Mouse (Mus musculus): ENCODE data around the gene Ist1. TPM values are rescaled to one million over a fixed set of nuclear protein-coding genes. Genes with fewer than 3 reads are reported as not detected.

Ist1 gene
- total RNA-seq, 1 experiment from 2014 or later: 87.7 TPM

GRCm38 (mm10) chr8:109694154-109694553, 1.1 kb upstream of the Ist1 start:
- ATAC-seq (replicated peaks in 1 of 2; ENCODE audit: insufficient read depth in 1 of 2, low FRiP score in 2 of 2, low TSS enrichment in 1 of 2, low read depth in 1 of 2, poor library complexity in 2 of 2, severe bottlenecking in 2 of 2): no peak

DNA sequence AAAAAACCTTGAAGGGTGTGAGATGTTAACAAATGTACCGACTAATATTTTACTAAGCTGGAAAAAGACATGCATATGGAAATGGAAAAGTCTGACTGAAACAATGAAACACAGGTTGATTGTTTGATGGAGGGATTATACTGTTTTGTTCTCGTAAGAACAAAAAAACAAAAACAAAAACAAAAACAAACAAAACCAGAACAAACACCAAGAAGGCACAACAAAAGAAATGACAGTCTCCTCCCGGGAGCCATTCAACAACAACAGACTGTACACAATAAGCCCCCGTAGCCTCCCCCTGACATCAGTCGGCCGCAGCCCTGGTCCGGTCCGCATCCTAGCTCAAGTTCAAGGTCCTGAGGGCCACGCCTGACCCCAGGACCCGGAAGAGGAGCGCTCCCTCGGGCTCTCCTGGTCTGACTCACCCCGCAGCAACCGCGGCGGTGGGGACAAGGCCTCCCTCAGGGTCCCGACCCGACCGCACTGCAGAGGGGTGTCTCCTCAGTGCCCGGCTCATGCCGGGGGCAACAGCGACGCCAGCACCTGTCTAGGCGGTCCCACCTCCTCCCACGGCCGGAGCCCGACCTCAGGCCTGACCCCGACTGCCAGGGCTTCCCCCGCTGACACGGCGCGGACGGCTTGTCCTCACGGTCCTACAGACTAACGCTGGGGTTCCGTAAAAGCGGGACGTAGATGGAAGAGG, 466 bp downstream of the Ist1 start:
- ATAC-seq (replicated peaks in 1 of 2; ENCODE audit: insufficient read depth in 1 of 2, low FRiP score in 2 of 2, low TSS enrichment in 1 of 2, low read depth in 1 of 2, poor library complexity in 2 of 2, severe bottlenecking in 2 of 2): peak; percentile 13 to 36

GRCm38 (mm10) chr8:109691769-109692168, 1.3 kb downstream of the Ist1 start:
- peak; percentile 30 to 44; a peak in 2 of 4 replicates for ATAC-seq (replicated peaks in 1 of 2; ENCODE audit: insufficient read depth in 1 of 2, low FRiP score in 2 of 2, low TSS enrichment in 1 of 2, low read depth in 1 of 2, poor library complexity in 2 of 2, severe bottlenecking in 2 of 2)

DNA sequence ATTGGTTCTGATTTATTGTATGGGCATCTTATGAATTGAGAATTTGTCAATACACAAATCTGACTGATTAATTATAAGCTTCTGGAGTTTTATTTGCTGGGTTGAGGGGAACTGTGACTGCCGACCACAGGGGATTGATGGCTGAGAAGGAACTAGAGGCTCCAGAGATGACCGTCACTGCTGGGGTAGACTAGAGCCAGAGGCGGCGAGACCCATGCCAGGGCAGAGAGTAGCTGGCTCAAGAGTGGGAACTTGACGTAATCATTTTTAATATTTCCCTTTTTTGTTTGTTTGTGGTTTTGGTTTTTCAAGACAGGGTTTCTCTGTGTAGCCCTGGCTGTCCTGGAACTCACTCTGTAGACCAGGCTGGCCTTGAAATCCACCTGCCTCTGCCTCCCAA, 5.8 kb downstream of the Ist1 start:
- ATAC-seq (replicated peaks in 1 of 2; ENCODE audit: insufficient read depth in 1 of 2, low FRiP score in 2 of 2, low TSS enrichment in 1 of 2, low read depth in 1 of 2, poor library complexity in 2 of 2, severe bottlenecking in 2 of 2): no peak; a peak in 1 of 4 replicates

GRCm38 (mm10) chr8:109682120-109682519, 10.9 kb downstream of the Ist1 start:
- ATAC-seq (replicated peaks in 1 of 2; ENCODE audit: insufficient read depth in 1 of 2, low FRiP score in 2 of 2, low TSS enrichment in 1 of 2, low read depth in 1 of 2, poor library complexity in 2 of 2, severe bottlenecking in 2 of 2): peak in 1 of 2 experiments; percentile 48; a peak in 1 of 4 replicates

DNA sequence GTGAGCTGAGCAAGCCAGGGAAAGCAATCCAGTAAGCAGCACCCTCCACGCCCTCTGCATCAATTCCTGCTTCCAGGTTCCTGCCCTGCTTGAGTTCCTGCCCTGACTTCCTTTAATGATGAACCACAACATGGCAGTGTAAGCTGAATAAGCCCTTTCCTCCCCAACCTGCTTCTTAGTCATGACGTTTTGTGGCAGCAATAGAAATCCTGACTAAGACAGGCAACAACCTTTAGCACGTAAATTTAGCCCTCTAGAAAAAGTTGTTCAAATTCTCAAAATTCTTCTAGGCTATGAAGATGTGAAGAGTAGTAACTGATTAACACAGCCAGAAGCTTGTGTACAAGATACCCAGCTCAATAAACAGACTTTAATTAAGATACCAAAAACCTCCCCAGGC, 11.5 kb downstream of the Ist1 start:
- no peak for ATAC-seq (replicated peaks in 1 of 2; ENCODE audit: insufficient read depth in 1 of 2, low FRiP score in 2 of 2, low TSS enrichment in 1 of 2, low read depth in 1 of 2, poor library complexity in 2 of 2, severe bottlenecking in 2 of 2)

GRCm38 (mm10) chr8:109675896-109676643, 17.0 kb downstream of the Ist1 start:
- no peak for ATAC-seq (replicated peaks in 1 of 2; ENCODE audit: insufficient read depth in 1 of 2, low FRiP score in 2 of 2, low TSS enrichment in 1 of 2, low read depth in 1 of 2, poor library complexity in 2 of 2, severe bottlenecking in 2 of 2)

DNA sequence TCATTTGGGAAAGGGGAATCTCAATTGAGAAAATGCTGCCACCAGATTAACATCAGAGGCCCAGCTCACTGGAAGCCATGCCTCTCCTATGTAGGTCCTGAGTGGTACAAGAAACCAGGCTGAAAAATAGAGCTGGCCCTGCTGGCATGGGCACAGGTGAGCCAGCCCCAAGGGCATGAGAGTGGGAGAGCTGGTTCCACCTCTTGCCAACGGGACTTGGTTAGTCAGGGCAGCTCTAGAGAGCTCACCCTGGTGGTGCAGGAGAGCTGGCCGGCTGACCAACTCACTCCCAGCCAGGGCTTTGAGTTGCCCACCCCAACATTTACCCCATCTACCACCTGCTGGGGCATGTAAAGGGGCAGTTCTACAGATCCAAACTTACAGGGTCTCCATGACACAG, 19.5 kb downstream of the Ist1 start:
- ATAC-seq (replicated peaks in 1 of 2; ENCODE audit: insufficient read depth in 1 of 2, low FRiP score in 2 of 2, low TSS enrichment in 1 of 2, low read depth in 1 of 2, poor library complexity in 2 of 2, severe bottlenecking in 2 of 2): no peak

DNA sequence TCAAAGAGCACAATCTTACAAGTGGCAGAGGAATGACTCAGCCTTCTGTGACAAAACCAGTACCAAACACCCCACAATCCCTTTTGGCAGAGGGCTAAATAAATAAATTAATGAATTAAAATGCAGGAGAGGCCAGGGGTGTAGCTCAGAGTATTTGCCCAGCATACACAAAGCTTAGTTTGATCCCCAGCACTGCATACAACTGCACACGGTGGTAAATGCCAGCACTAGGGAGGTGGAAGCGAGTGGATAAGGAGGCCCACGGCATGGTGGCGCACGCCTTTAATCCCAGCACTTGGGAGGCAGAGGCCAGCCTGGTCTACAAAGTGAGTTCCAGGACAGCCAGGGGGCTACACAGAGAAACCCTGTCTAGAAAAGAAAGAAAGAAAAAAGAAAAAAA, 20.4 kb downstream of the Ist1 start:
- no peak for ATAC-seq (replicated peaks in 1 of 2; ENCODE audit: insufficient read depth in 1 of 2, low FRiP score in 2 of 2, low TSS enrichment in 1 of 2, low read depth in 1 of 2, poor library complexity in 2 of 2, severe bottlenecking in 2 of 2)

- no peak for ATAC-seq (replicated peaks in 1 of 2; ENCODE audit: insufficient read depth in 1 of 2, low FRiP score in 2 of 2, low TSS enrichment in 1 of 2, low read depth in 1 of 2, poor library complexity in 2 of 2, severe bottlenecking in 2 of 2)
These were observed 26.4 kb downstream of the Ist1 start for GRCm38 (mm10) chr8:109666616-109667015.

GRCm38 (mm10) chr8:109662328-109662727, 30.7 kb downstream of the Ist1 start:
- ATAC-seq (replicated peaks in 1 of 2; ENCODE audit: insufficient read depth in 1 of 2, low FRiP score in 2 of 2, low TSS enrichment in 1 of 2, low read depth in 1 of 2, poor library complexity in 2 of 2, severe bottlenecking in 2 of 2): no peak

GRCm38 (mm10) chr8:109656860-109657259, 36.2 kb downstream of the Ist1 start:
- no peak for ATAC-seq (replicated peaks in 1 of 2; ENCODE audit: insufficient read depth in 1 of 2, low FRiP score in 2 of 2, low TSS enrichment in 1 of 2, low read depth in 1 of 2, poor library complexity in 2 of 2, severe bottlenecking in 2 of 2)

GRCm38 (mm10) chr8:109650801-109651200, 42.3 kb downstream of the Ist1 start:
- no peak for ATAC-seq (replicated peaks in 1 of 2; ENCODE audit: insufficient read depth in 1 of 2, low FRiP score in 2 of 2, low TSS enrichment in 1 of 2, low read depth in 1 of 2, poor library complexity in 2 of 2, severe bottlenecking in 2 of 2)

DNA sequence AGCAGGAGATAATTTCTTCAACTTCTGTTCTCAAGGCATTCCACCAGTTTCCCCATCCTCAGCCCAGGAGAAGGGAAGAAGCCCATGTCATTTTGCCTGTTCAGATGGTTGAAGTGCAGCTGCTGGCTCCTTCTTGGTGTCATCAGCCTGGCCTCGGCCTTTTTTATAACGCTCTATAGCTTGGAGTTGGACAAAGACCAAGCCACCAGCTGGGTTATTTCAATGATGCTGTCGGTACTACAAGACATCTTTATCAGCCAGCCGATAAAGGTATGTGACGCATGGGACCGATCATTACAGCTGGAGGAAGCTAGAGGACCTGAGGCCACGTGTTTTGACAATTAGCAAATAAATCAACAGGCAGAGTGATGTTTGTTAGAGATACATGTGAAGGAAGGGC, 44.6 kb downstream of the Ist1 start:
- ATAC-seq (replicated peaks in 1 of 2; ENCODE audit: insufficient read depth in 1 of 2, low FRiP score in 2 of 2, low TSS enrichment in 1 of 2, low read depth in 1 of 2, poor library complexity in 2 of 2, severe bottlenecking in 2 of 2): no peak

GRCm38 (mm10) chr8:109647331-109647730, 45.7 kb downstream of the Ist1 start:
- ATAC-seq (replicated peaks in 1 of 2; ENCODE audit: insufficient read depth in 1 of 2, low FRiP score in 2 of 2, low TSS enrichment in 1 of 2, low read depth in 1 of 2, poor library complexity in 2 of 2, severe bottlenecking in 2 of 2): no peak

GRCm38 (mm10) chr8:109641236-109641635, 51.8 kb downstream of the Ist1 start:
- no peak for ATAC-seq (replicated peaks in 1 of 2; ENCODE audit: insufficient read depth in 1 of 2, low FRiP score in 2 of 2, low TSS enrichment in 1 of 2, low read depth in 1 of 2, poor library complexity in 2 of 2, severe bottlenecking in 2 of 2)

DNA sequence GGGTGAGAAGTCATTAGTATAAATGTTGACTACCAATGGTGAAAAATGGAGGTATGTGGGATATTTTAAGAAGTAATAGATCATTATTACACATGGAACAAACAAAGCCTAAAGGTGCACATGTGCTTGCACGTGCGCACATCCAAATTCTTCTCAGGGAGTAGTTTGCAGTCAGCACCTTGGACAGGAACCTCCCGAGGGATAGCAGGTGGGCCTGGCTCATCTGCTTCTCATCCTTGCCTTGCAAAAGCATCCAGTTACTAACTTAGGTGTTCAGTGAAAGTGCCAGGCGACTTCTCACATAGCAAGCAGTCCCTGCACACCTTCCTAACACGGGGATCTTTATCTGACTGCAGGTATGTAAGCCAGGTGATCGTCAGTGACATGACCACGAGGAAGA, 52.6 kb downstream of the Ist1 start:
- no peak for ATAC-seq (replicated peaks in 1 of 2; ENCODE audit: insufficient read depth in 1 of 2, low FRiP score in 2 of 2, low TSS enrichment in 1 of 2, low read depth in 1 of 2, poor library complexity in 2 of 2, severe bottlenecking in 2 of 2)

GRCm38 (mm10) chr8:109638851-109639250, 54.2 kb downstream of the Ist1 start:
- no peak for ATAC-seq (replicated peaks in 1 of 2; ENCODE audit: insufficient read depth in 1 of 2, low FRiP score in 2 of 2, low TSS enrichment in 1 of 2, low read depth in 1 of 2, poor library complexity in 2 of 2, severe bottlenecking in 2 of 2)

GRCm38 (mm10) chr8:109635146-109635545, 57.9 kb downstream of the Ist1 start:
- no peak for ATAC-seq (replicated peaks in 1 of 2; ENCODE audit: insufficient read depth in 1 of 2, low FRiP score in 2 of 2, low TSS enrichment in 1 of 2, low read depth in 1 of 2, poor library complexity in 2 of 2, severe bottlenecking in 2 of 2)
